Mouse (Mus musculus) limb, embryonic 12.5 days (tissue): Measurements from ENCODE around the gene Reep3. TPM values are rescaled to one million over a fixed set of nuclear protein-coding genes. Genes with fewer than 3 reads are reported as not detected.

Experiments used
- ATAC-seq: fragments of 200-750 bp; cut with Nextera tagmentation; 2 replicates; pipeline ENCODE4 v1.8.0; 2017; ENCODE audit warnings: low read depth, moderate TSS enrichment; ENCODE audit not compliant: insufficient number of reproducible peaks, insufficient read depth, low FRiP score, low TSS enrichment
- H3K27ac ChIP-seq: fragments of 300-500 bp; sonication (generic); 2 replicates; pipeline ENCODE4 v1.5.1; 2016; ENCODE audit warnings: mild to moderate bottlenecking, moderate library complexity
- H3K27me3 ChIP-seq: fragments of 300-500 bp; sonication (generic); 2 replicates; pipeline ENCODE4 v1.6.1; 2016; ENCODE audit warnings: mild to moderate bottlenecking, moderate library complexity
- H3K36me3 ChIP-seq: fragments of 300-500 bp; sonication (generic); 2 replicates; pipeline ENCODE4 v1.6.1; 2016; ENCODE audit warnings: mild to moderate bottlenecking, moderate library complexity
- H3K4me1 ChIP-seq: fragments of 300-500 bp; sonication (generic); replicated peaks from 2 replicates; pipeline ENCODE4 v1.6.1; 2016
- H3K4me2 ChIP-seq: fragments of 300-500 bp; sonication (generic); 2 replicates; pipeline ENCODE4 v1.6.1; 2016; ENCODE audit warnings: mild to moderate bottlenecking, moderate library complexity
- H3K4me3 ChIP-seq: fragments of 300-500 bp; sonication (generic); replicated peaks from 2 replicates; pipeline ENCODE4 v1.5.1; 2016; ENCODE audit warnings: mild to moderate bottlenecking
- H3K9ac ChIP-seq: fragments of 300-500 bp; sonication (generic); replicated peaks from 2 replicates; pipeline ENCODE4 v1.6.1; 2016; ENCODE audit warnings: mild to moderate bottlenecking, moderate library complexity
- H3K9me3 ChIP-seq: fragments of 300-500 bp; sonication (generic); 2 replicates; pipeline ENCODE4 v1.6.1; 2016; ENCODE audit warnings: mild to moderate bottlenecking, moderate library complexity
- WGBS: fragments of 180-500 bp; shearing (Covaris S2); methylation state at CpG from one replicate; pipeline ENCODE4 v1.1.7; 2016; 5-methylcytosine and 5-hydroxymethylcytosine counted together
- polyA plus RNA-seq: library from polyadenylated mRNA; unstranded; fragments of >200 nt; fragmentation: Nextera tagmentation; extraction: Ambion mirVana; gene quantifications from 2 replicates; pipeline ENCODE4 v1.2.1, GENCODE M21; 2016

The Reep3 gene
- polyA plus RNA-seq, result 31.4 and 33.3 TPM in 2 replicates

DNA sequence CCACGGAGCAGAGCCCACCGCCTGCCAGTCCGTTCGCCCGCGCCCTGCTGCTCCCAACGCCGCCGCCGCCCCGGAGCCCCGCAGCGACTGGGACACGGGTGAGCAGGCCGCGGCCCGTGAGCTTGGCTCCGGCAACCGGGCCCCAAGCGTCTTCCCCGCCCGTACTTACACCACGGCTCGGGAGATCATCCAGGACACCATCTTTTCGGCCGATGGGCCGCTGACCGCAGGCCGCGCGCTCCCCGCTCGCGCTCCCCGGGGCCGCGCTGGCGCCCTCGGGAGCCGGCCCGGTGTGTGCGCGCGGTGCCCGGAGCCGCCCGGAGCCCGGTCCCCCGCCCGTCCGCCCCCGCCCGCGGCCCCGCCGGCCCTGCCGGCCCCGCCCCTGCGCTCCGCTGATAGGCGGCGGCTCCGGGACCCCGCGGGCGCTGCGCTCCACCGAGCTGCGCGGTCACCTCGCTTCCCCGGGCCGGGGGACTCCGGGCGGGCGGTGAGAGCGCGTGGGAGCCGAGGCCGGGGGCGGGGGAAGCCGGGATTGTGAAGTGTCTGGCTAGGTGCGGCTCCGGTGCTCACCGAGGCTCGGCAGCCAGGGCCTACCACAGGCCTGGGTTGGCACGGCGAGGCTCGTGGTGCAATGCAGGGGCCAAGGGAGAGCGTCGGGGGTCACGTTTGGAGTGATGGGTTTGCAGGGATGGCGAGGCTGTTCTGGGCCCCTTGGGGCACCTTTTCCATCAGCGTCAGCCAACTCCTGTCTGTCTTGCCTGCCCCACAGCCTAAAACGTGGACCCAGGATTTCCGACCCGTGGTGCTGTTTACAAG lies at the start of gene Reep3:
Reep3 (minus strand) TSS at position 325 of the 816 bp plus-strand sequence.
- peak within 1 kb of the TSS; percentile 82 for H3K4me2 ChIP-seq
- peak within 1 kb of the TSS; percentile 97 for H3K9ac ChIP-seq
- 1% methylated on average over 89 of the region's 97 CpGs for WGBS
- peak within 1 kb of the TSS; percentile 89 for H3K4me3 ChIP-seq
- H3K4me1 ChIP-seq, result peaks cover 30% of the 10 kb centered on the region
- no peaks in the 10 kb centered on the region for H3K36me3 ChIP-seq
- 0 out of 2 replicates have a peak, but pooled peaks cover 2% of the 10 kb centered on the region for H3K27me3 ChIP-seq
- ATAC-seq, result peak; percentile 64
- no peaks in the 10 kb centered on the region for H3K9me3 ChIP-seq
- H3K27ac ChIP-seq, result peak within 1 kb of the TSS; percentile 98

DNA sequence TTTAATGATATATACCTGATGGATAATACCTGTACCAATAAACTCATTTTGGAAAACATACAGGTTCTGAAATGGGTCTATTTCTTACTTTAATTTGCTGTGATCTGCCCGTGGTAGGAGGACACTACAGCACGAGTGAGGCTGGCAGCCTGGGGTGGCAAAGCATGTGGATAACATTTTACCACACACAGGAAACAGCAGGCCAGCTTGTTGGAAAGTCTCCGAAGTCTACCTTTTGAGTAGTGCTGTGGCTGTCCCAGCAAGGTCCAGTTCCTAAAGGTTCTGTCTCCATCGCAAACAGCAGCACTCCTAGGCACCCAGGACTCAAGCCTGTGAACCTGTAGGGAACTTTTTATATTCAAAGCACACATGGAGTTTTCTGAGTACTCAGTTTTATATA lies 48.9 kb upstream of the Reep3 start:
- H3K4me3 ChIP-seq, result no peak overlapping the region
- H3K4me2 ChIP-seq, result no peak overlapping the region
- H3K36me3 ChIP-seq, result no peaks in the 10 kb centered on the region
- no peaks in the 10 kb centered on the region for H3K27me3 ChIP-seq
- WGBS, result 79% methylated on average over 4 of the region's 4 CpGs
- H3K9me3 ChIP-seq, result no peaks in the 10 kb centered on the region
- no peak for ATAC-seq
- H3K4me1 ChIP-seq, result peaks cover 3% of the 10 kb centered on the region
- no peak overlapping the region for H3K27ac ChIP-seq
- H3K9ac ChIP-seq, result no peak overlapping the region

DNA sequence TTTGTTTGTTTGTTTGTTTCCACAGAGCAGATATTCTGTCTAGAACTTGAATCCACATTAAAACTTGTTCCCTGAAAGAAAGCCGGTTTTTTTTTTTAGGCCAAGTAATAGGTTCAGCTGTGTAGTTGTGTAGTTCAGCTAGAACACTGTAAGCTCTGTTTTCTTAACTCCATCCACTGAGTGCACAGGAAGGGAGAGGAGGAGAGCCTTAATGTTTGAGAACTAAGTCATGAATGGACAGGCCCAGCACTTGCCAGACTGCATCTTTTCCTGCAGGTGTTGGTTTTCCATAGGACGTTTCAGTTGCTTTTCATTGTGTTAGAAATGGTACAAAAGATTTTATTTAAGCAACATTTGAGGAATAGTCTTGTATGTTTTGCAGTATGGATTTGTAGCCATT lies 47.5 kb upstream of the Reep3 start:
- Histone ChIP-seq H3K9ac (no peak overlapping the region), H3K27me3 (no peaks in the 10 kb centered on the region), H3K4me1 (peaks cover 3% of the 10 kb centered on the region), H3K4me2 (no peak overlapping the region), H3K9me3 (no peaks in the 10 kb centered on the region), H3K27ac (no peak overlapping the region), H3K4me3 (no peak overlapping the region), H3K36me3 (no peaks in the 10 kb centered on the region)
- no peak for ATAC-seq
- WGBS, result 52% methylated on average over 2 of the region's 2 CpGs

DNA sequence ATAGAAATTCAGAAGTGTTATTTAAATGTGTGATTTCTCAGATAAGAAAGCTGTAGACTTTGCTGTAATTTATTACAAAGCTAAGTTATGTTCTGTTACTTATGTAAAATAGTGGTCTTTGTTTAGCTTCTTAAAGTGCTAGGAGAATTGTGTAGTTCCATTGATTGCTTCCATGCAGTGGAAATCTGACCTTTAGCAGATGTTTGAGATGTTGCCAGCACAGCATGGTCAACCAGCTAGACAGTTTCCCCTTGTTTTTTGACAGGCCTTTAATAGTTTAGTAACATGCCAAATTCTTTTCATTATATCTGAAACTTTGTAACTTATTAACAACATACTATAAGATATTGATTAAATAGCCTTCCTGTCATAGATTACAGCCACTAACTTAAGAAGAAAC lies 46.9 kb upstream of the Reep3 start:
- no peak overlapping the region for H3K9ac ChIP-seq
- H3K36me3 ChIP-seq, result no peaks in the 10 kb centered on the region
- no peak for ATAC-seq
- no peak overlapping the region for H3K27ac ChIP-seq
- H3K4me1 ChIP-seq, result peaks cover 3% of the 10 kb centered on the region
- no peaks in the 10 kb centered on the region for H3K9me3 ChIP-seq
- H3K4me3 ChIP-seq, result no peak overlapping the region
- no peaks in the 10 kb centered on the region for H3K27me3 ChIP-seq
- H3K4me2 ChIP-seq, result no peak overlapping the region

DNA sequence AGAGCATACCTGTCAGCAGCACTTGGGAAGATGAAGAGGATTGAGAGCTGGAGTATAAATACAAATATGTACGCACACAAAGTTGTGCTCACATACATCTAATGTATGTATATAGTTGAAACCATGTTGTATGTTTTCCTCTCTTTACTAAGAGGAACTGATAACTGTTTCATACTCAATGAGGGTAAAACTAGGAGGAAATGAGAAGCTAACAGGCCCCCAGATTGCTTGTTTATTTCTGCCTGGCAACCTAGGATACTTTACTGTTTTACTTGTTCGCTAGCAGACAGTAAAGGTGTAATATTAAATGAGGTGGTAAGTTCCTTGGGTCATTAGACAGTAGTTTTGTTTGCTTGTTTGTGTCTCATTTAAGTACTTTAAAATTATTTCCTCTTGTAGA lies 40.7 kb upstream of the Reep3 start:
- Histone ChIP-seq H3K27me3 (no peaks in the 10 kb centered on the region), H3K4me2 (no peak overlapping the region)
- ATAC-seq, result no peak

DNA sequence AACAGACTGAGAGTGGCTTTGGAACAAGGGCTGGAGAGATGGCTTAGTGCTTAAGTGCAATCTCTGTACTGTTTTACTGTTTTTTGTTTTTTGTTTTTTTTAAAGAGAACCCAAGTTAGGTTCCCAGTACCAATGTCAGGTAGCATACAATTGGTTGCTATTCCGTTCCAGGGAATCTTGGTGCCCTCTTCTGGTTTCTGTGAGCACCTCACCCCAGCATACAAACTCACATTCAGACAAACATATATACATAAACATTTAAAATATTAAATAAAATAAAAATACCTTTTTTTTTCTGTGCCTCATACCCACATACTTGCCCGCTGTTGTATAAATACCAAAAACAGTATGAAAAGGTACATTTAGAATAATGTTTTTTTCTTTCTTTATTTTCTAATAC lies 37.6 kb upstream of the Reep3 start:
- 84% methylated on average over 2 of the region's 2 CpGs for WGBS
- no peak overlapping the region for H3K27ac ChIP-seq
- ATAC-seq, result no peak
- no peak overlapping the region for H3K4me3 ChIP-seq
- 0 out of 2 replicates have a peak, but pooled peaks cover 2% of the 10 kb centered on the region for H3K9me3 ChIP-seq
- no peaks in the 10 kb centered on the region for H3K36me3 ChIP-seq
- H3K4me1 ChIP-seq, result no peaks in the 10 kb centered on the region
- H3K4me2 ChIP-seq, result no peak overlapping the region
- no peak overlapping the region for H3K9ac ChIP-seq
- no peaks in the 10 kb centered on the region for H3K27me3 ChIP-seq

More for the DNA sequence above, 40.7 kb upstream of the Reep3 start:
- 83% methylated on average over 2 of the region's 2 CpGs for WGBS
- no peak overlapping the region for H3K9ac ChIP-seq
- H3K36me3 ChIP-seq, result no peaks in the 10 kb centered on the region
- H3K27ac ChIP-seq, result no peak overlapping the region
- no peaks in the 10 kb centered on the region for H3K4me1 ChIP-seq
- no peak overlapping the region for H3K4me3 ChIP-seq
- 0 out of 2 replicates have a peak, but pooled peaks cover 2% of the 10 kb centered on the region for H3K9me3 ChIP-seq

DNA sequence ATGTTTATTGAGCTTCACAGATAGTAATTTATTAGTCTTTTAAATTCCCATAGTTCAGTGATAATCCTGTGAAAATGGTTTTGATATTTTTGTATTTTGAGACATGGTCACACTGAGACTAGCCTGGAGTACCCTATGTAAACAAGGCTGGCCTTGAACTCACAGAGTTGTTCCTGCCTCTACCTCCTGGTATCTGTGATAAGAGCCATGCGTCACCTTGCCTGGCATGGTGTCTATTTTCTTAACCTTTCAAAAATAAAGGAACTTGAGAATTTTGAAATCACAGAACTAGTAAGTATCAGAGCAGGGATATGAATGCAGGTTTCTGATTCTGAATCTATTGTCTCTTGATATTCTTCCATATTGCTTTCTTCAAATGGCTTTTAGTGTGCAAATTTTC lies 35.0 kb upstream of the Reep3 start:
- Histone ChIP-seq H3K4me3 (no peak overlapping the region), H3K4me1 (peaks cover 10% of the 10 kb centered on the region), H3K27me3 (no peaks in the 10 kb centered on the region), H3K27ac (no peak overlapping the region), H3K9ac (no peak overlapping the region), H3K36me3 (no peaks in the 10 kb centered on the region), H3K4me2 (no peak overlapping the region), H3K9me3 (0 out of 2 replicates have a peak, but pooled peaks cover 2% of the 10 kb centered on the region)
- ATAC-seq, result no peak
- WGBS, result 89% methylated on average over 1 of the region's 1 CpGs

DNA sequence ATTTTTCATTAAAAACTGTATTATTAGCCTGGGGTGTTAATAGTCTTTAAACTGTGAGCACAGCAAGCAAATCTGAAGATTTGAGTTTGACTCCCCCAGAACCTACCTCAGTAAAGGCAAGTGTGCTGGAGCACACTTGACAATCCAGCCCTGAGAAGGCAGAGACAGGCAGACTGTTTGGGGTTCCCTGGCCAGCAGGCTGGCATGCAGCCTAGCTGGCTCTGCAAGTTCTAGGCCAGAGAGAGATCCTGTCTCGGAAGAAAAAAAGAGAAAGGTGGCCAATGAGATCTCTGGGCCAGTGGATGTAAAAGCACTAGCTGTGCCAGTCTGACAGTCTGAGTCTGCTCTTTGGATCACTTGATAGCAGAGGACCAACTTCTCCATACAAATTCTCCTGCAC lies 32.8 kb upstream of the Reep3 start:
- peaks cover 11% of the 10 kb centered on the region for H3K27me3 ChIP-seq
- no peak for ATAC-seq
- 65% methylated on average over 1 of the region's 1 CpGs for WGBS

DNA sequence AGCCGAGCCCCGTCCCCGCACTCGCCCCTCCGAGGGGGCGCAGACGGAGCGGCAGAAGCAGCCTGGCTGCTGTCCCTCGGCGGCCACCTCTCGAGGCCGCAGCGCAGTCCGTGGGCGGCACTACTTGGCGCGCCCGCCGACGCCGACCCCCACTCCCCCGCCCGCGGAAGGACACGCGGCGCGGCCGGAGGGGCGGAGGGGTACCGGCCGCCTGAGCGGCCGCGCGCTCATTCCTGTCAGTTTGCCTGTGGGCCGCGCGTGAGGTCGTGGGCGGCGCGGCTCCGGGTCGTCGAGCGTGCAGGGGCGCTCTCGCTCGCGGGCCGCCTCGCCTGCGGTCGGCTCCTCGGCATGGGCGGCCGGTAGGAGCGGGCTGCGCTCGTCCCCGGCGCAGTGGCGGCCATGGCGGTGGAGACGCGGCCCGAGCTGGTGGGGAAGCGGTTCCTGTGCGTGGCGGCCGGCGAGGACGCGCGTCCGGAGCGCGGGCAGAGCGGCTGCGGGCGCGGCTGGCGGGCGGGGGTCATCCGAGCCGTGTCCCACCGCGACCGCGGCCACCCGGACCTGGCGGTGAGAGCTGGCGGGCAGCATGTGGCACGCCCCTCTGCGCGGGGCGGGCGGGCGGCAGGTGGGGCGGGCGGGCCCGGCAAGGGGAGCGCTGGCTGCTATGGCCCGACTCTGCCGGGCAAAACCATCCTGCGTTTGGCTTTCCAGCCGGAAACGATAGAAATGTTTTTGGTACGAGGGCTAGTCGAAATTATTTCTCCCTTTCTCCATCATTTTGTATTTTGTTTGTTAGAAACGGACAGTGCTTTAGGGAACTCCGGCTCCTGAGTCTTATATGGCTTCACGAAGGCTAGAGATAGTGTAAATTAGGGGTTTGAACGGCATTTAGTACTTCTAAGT lies 30.4 kb upstream of the Reep3 start:
- WGBS, result 2% methylated on average over 110 of the region's 115 CpGs
- H3K27me3 ChIP-seq, result peaks cover 17% of the 10 kb centered on the region
- peaks cover 21% of the 10 kb centered on the region for H3K4me1 ChIP-seq
- no peaks in the 10 kb centered on the region for H3K36me3 ChIP-seq
- H3K4me3 ChIP-seq, result peak overlapping the region; percentile 91
- peak overlapping the region; percentile 78 for H3K27ac ChIP-seq
- H3K9me3 ChIP-seq, result no peaks in the 10 kb centered on the region
- H3K4me2 ChIP-seq, result peak overlapping the region; percentile 97
- peak; percentile 63 for ATAC-seq
- H3K9ac ChIP-seq, result peak overlapping the region; percentile 80

More for the DNA sequence above, 32.8 kb upstream of the Reep3 start:
- no peak overlapping the region for H3K4me2 ChIP-seq
- 0 out of 2 replicates have a peak, but pooled peaks cover 2% of the 10 kb centered on the region for H3K9me3 ChIP-seq
- peaks cover 16% of the 10 kb centered on the region for H3K4me1 ChIP-seq
- no peak overlapping the region for H3K27ac ChIP-seq
- no peak overlapping the region for H3K4me3 ChIP-seq
- no peaks in the 10 kb centered on the region for H3K36me3 ChIP-seq
- H3K9ac ChIP-seq, result no peak overlapping the region

DNA sequence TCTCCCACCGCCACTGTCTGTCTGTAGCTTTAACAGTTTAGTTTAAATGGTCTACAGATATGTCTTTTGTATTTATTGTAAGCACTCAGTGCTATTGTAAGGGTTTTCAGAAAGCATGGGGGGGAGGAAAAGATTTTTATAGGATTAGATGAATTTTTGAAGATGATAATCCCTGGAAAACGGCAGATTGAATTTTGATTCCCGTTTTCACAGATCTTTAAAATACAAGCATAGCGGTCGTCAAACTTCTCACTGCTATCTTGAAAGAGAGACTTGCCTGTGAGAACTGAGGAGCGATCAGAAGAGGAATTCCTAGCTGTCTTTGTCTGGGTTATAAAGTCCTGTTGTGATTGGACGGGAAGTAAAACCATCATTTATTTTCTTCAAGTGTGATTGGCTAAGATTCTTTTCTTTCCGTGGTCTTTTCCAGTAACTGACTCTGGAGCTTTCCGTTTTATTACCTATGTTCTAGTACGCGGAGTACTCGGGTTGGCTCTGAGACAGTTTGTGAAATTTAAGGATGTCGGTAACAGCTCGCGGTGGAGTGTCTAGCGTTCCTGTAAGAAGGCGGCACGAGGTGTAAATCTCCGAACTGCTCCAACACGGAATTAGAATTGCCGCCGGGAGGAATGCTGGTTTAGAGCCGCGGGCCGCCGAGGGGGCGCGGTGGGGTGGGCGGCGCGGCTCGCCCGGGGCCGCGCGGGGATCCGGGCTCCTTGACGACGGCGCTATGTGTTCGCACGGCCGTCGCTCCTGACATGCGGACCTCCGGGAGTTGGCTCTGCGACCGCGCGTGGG lies 29.5 kb upstream of the Reep3 start:
- Histone ChIP-seq H3K4me1 (peaks cover 21% of the 10 kb centered on the region), H3K36me3 (no peaks in the 10 kb centered on the region), H3K27me3 (peaks cover 17% of the 10 kb centered on the region), H3K9me3 (no peaks in the 10 kb centered on the region), H3K27ac (peak overlapping the region; percentile 78), H3K4me3 (peak overlapping the region; percentile 91), H3K9ac (peak overlapping the region; percentile 80), H3K4me2 (peak overlapping the region; percentile 97)
- ATAC-seq, result peak; percentile 56
- 1% methylated on average over 50 of the region's 50 CpGs for WGBS
